Mouse (Mus musculus) embryo, embryonic 10.5 days (tissue): ENCODE measurements at regions not wholly inside any gene's neighbourhood (a gene's known extent, or its start where the extent isn't known, plus 50 kb on each side); places are given as distances from the start of the nearest gene placed in this dataset.

Experiments used
- DNase-seq: peaks from one replicate; pipeline ENCODE4 v3.0.0-alpha.2; 2015; ENCODE audit warnings: low spot score

- peak; percentile 42 for DNase-seq
Observed at GRCm38 (mm10) chr2:174532671-174533363, 59.9 kb upstream of the Prelid3b start.

- DNase-seq: peak; percentile 12
Observed at GRCm38 (mm10) chr2:174540717-174541116, 67.8 kb upstream of the Prelid3b start.

GRCm38 (mm10) chr2:174547207-174547606 lies 74.3 kb upstream of the Prelid3b start:
- no peak for DNase-seq

- no peak for DNase-seq
Observed at GRCm38 (mm10) chr2:174547701-174548100, 74.8 kb upstream of the Prelid3b start.

DNA sequence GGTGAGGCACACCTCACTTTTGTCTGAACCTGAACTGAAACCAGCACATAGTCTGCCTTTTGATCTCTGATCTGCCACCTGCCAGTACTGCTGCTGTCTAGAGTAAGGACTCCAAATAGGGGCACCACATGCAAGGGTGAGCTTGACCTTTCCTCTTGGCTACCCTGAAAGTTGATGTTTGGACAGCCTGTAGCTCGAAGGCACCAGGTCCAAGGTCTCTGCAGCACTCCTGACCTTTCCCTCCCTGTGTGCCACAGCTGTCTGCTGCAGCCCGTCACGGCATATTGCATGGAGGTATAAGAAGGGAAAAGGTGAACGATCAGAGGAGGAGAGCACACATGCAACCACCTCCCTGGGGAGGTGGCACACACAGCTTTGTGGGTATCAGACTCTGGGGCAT lies 75.9 kb upstream of the Prelid3b start:
- DNase-seq: no peak

GRCm38 (mm10) chr2:174555778-174556177 lies 82.9 kb upstream of the Prelid3b start:
- no peak for DNase-seq

DNA sequence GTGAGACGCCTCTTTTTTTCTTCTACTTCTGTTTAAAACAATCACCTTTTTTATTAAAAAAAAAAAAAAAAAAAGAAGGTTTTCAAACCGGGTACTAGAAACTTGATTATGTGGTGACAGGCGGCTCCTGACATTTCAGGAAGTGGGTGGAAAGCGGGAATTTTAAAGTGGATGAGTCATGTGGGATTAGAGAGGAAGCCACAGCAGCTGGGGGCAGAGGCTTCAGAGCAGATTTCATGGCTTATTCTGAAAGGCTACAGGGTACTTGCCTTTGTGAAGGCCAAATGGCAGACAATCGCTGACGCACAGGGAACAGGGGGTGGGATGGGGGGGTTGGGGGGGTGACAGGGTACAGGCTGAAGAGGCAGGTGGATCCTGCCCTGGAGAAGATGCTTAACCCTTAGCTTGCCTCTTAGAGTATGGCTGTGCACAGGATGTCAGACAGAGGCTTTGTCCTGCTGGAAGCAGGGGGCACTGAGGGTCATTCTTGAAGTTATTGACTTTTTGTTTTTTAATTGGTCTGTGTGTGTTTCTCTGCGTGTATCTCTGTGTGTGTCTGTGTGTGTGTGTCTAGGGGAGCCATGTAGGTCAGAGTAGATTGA lies 81.4 kb upstream of the Zfp831 start:
- peak; percentile 56 for DNase-seq

- DNase-seq: no peak
Observed at GRCm38 (mm10) chr2:174563917-174564316, 79.4 kb upstream of the Zfp831 start.

DNA sequence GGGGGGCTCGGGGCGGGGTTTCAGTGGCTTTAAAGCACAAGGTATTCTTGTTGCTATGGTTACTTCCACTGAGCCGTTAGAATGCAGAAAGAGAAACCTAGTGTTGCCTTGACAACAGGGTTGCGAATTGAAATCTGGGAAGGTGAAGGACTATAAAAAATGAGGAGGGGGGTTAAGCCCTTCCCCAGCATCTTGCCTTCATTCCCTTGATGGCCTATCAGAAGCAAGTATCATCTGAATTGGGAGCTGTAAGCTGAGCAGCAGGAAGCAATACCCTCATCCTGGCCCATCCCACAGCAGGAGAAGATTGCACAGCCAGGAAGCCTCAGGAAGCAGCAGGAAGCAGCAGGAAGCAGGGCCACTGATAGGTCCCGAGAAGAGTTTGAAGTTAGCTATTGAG lies 78.5 kb upstream of the Zfp831 start:
- peak; percentile 30 for DNase-seq

DNA sequence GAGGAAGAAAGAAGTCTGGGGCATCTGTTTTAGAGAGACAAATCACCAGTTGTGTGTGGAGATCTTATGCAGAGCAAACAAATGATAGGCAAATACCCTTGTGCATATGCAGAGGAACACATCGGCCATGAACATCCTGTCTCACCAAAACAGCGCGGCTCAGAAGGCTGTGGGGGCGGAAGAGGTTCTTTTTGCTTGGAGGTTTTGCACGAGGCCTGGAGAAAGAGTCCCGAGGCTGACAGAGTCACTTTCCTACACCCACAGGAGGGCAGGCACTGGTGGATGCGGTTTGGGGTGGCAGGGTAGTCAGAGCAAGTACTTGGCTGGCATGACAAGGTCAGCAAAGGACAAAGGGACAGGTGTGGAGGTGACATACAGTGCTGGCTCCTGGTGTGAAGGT lies 77.4 kb upstream of the Zfp831 start:
- no peak for DNase-seq

DNA sequence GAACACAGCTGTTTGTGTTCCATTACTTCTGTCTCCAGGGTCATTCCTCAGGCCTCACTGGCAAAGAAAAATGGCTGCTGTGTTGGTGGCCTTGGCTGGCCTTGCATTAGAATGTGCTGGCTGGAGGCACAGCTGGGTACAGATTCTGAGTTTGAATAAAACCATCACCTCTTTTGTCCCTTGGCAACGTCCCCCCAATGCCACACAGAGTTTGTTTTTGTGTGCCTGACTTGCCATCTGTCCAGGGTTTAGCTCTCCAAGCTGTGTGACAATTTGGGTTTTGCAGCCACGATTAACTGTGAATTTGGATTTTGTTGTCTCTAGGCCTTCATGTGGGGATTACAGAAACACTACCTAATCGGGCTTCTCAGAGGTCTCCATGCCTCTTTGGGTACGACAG lies 76.6 kb upstream of the Zfp831 start:
- no peak for DNase-seq

DNA sequence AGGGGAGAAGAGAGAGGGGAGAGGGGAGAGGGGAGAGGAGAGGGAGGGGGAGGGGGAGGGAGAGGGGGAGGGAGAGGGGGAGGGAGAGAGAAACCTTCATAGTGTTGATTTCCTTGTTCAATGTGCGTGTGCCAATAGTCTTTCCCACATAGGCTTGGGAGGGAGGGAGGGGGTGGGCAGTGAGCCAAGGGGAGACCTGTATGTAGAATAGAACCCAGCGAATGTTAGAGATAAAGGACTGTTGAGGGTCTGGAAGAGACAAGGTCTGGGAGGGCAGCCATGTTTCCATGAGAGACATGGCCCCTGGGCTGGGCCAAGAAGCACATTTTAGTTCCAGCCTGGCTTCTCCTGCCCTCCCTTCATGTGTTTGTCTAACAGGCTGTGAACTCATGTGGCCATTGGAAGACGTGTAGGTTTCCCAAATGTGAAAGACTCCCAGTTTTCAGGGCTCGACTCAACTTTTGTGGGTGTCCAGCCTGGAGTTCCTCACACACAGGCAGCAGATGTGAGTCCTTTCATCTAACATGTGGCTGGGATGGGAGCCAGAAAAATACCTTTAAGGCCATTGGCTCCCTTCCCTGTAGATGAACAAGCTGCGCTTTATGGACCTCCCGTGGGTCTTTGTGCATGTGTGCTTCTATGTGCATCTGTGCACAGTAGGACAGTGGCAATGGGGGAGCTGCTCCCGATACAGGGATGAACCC lies 68.4 kb upstream of the Zfp831 start:
- no peak for DNase-seq

DNA sequence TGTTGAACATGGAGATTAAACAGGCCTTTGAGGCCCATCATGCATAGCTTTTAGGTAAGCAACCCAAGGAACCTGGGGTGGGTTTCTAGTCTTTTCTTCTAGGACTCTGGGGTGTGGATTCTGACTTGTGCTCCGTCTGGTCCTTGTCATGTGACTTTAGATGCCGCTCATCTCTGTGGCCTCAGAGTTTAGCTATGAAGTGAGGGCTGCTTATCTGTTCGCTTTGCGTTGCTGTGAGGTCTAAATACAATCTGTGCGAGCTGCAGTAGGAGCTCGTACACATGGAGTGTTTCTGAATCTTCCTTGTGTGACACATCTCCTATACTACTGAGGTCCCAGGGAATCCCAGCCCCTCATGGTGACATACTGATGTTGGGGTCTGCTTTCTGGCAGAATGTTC lies 67.8 kb upstream of the Zfp831 start:
- no peak for DNase-seq

DNA sequence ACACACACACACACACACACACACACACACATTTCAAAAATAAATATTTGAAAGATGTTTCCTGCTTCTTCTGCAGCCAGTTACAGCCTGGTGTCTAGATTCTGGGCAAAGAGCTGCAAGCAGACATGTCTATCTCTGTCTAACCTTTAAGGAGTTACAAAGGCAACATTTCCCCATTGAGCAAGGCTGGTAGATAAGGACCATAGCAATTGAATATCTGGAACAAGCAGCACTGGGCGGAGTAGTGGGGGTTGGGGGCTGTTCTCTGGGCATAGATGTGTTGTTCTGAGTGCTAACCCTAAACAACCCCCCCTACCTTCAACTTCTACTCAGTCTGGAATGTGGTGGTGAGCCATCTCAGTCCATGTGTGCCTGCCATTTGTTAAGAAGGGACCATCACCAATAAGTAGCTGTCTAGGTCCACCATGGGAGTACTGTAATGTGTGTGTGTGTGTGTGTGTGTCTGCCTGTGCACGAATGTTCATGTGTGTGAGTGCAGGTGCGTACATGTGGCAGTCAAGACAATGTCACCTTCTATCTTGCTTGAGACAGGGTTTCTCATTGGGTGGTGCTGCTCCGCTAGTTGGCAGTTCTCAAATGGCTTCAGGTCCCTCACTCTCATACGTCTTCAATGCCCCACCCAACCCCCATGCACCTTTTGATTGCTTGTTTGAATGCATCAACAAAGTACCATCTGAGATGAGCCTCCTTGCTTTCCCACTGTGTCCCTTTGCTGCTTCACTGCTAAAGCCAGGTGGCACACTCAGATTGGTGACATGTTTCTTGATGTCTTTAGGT lies 62.2 kb upstream of the Zfp831 start:
- no peak for DNase-seq

- DNase-seq: no peak
Observed at GRCm38 (mm10) chr2:174584272-174584671, 59.1 kb upstream of the Zfp831 start.
